Mouse (Mus musculus): ENCODE measurements around the gene Casz1. TPM values are rescaled to one million over a fixed set of nuclear protein-coding genes. Genes with fewer than 3 reads are reported as not detected.

Gene Casz1
- 46.4 and 120 TPM in 2 replicates for polyA plus RNA-seq (2012; rRNA removed)

- H3K27me3 ChIP-seq (ENCODE audit: control insufficient read depth, insufficient read depth, low read length), result peaks cover 2% of the 10 kb centered on the region; the same call in 1 of the 2 replicates
- H3K27ac ChIP-seq (ENCODE audit: insufficient read depth, low read depth, low read length), result peak within 1 kb of the TSS; percentile 86
- TF ChIP-seq CTCF (IDR thresholded peaks at IDR 0.05; ENCODE audit: extremely low read depth, insufficient read length, insufficient replicate concordance, low read depth, low read length) (no peak), POLR2A (IDR thresholded peaks at IDR 0.05; ENCODE audit: low read depth, low read length) (peak; percentile 83; the same call in 1 of the 2 replicates)
- under 1% methylated on average over 68 of the region's 68 CpGs for WGBS
- H3K36me3 ChIP-seq (ENCODE audit: control insufficient read depth, insufficient read depth, low read length), result no peaks in the 10 kb centered on the region
- peaks cover 3% of the 10 kb centered on the region for H3K4me1 ChIP-seq (ENCODE audit: control insufficient read depth, insufficient read depth, insufficient read length, low read length)
- peak within 1 kb of the TSS; percentile 77 for H3K4me3 ChIP-seq (ENCODE audit: low read depth, low read length)
Observed at GRCm38 (mm10) chr4:148804137-148804779, at the start of gene Casz1. Gene Casz1, plus strand, starts transcription at chr4:148804429.

- Histone ChIP-seq H3K36me3 (ENCODE audit: control insufficient read depth, insufficient read depth, low read length) (no peaks in the 10 kb centered on the region), H3K27ac (ENCODE audit: insufficient read depth, low read depth, low read length) (no peak overlapping the region), H3K27me3 (ENCODE audit: control insufficient read depth, insufficient read depth, low read length) (no peaks in the 10 kb centered on the region), H3K4me1 (ENCODE audit: control insufficient read depth, insufficient read depth, insufficient read length, low read length) (peaks cover 2% of the 10 kb centered on the region; the same call in 1 of the 2 replicates), H3K4me3 (ENCODE audit: low read depth, low read length) (no peak overlapping the region)
- TF ChIP-seq POLR2A (IDR thresholded peaks at IDR 0.05; ENCODE audit: low read depth, low read length), result no peak
- WGBS, result 23% methylated on average over 4 of the region's 4 CpGs
Observed at GRCm38 (mm10) chr4:148758863-148759262, 45.4 kb upstream of the Casz1 start.

GRCm38 (mm10) chr4:148760152-148760551 lies 44.1 kb upstream of the Casz1 start:
- Histone ChIP-seq H3K27me3 (ENCODE audit: control insufficient read depth, insufficient read depth, low read length) (no peaks in the 10 kb centered on the region), H3K4me1 (ENCODE audit: control insufficient read depth, insufficient read depth, insufficient read length, low read length) (no peaks in the 10 kb centered on the region), H3K27ac (ENCODE audit: insufficient read depth, low read depth, low read length) (no peak overlapping the region), H3K36me3 (ENCODE audit: control insufficient read depth, insufficient read depth, low read length) (no peaks in the 10 kb centered on the region), H3K4me3 (ENCODE audit: low read depth, low read length) (no peak overlapping the region)
- TF ChIP-seq CTCF (IDR thresholded peaks at IDR 0.05; ENCODE audit: extremely low read depth, insufficient read length, insufficient replicate concordance, low read depth, low read length) (no peak), POLR2A (IDR thresholded peaks at IDR 0.05; ENCODE audit: low read depth, low read length) (no peak)
- 80% methylated on average over 7 of the region's 7 CpGs for WGBS

DNA sequence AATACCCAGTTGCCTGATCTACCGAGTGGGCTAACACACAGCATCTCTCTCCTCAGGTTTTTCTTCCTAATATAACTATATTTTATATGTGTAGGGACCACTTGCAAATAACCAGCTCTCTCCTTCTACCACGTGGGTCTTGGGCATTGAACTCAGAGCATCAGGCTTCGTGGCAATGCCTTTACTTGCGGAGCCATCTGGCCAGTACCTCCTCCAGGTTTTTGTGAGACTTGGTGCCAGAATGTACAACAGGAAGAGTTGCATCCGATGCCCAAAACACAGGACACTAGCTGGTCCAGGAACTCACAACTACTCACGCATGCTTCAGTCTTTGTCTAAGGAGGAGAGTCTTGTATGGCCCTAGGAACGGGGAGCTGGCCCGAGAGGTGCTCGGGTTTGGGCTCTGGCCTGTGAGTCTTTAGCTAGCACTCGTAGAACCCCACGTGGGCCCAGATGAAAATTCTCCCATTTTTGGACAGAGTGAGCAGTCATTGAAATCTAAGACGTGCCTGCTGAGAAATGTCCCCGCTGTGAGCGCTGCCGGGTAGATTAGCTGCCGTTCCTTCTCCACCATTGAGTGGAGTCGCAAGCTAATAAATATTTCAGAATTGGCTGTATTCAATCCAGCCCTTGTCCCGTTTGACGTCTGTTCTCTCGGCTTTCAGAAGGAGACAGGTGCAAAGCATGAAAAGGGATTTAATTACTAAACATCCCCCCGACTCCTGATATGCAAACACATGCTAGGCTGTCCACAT lies 38.0 kb upstream of the Casz1 start:
- no peaks in the 10 kb centered on the region for H3K27me3 ChIP-seq (ENCODE audit: control insufficient read depth, insufficient read depth, low read length)
- WGBS, result 82% methylated on average over 21 of the region's 21 CpGs

DNA sequence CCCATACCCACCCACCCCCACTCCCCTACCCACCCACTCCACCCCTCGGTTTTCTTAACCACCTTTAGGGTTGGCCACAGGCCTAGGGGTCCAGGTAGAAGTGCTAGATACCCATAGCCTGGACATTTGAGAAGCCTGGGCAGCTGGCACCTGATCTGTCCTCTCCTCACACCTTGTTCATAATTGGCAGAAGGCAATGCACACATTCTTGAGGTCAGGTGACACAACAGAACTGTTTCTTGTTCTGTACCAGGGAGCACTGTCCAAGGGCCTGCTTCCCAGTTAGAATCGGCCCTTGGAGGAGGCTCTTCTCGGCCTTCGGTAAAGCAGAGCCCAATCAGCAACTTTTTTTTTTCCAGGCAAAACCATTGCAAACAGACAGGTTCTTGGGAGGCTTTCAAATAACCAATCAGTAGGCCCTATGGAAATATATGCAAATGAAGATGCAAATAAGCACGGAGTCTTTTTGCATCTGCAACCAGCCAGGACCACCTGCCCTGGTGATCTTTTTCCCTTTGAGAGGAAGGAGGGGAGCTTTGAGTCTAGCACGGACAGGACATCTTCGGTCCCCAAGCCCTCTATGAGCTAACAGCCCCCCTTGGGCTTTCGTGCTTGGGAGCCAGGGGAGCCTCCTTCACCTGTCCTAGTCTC lies 36.4 kb upstream of the Casz1 start:
- Histone ChIP-seq H3K27ac (ENCODE audit: insufficient read depth, low read depth, low read length) (no peak overlapping the region), H3K4me1 (ENCODE audit: control insufficient read depth, insufficient read depth, insufficient read length, low read length) (0 out of 2 replicates have a peak, but pooled peaks cover 2% of the 10 kb centered on the region), H3K27me3 (ENCODE audit: control insufficient read depth, insufficient read depth, low read length) (no peaks in the 10 kb centered on the region), H3K4me3 (ENCODE audit: low read depth, low read length) (no peak overlapping the region), H3K36me3 (ENCODE audit: control insufficient read depth, insufficient read depth, low read length) (no peaks in the 10 kb centered on the region)
- WGBS, result 65% methylated on average over 8 of the region's 8 CpGs
- TF ChIP-seq CTCF (IDR thresholded peaks at IDR 0.05; ENCODE audit: extremely low read depth, insufficient read length, insufficient replicate concordance, low read depth, low read length) (no peak), POLR2A (IDR thresholded peaks at IDR 0.05; ENCODE audit: low read depth, low read length) (no peak)

More for the DNA sequence above, 38.0 kb upstream of the Casz1 start:
- Histone ChIP-seq H3K4me1 (ENCODE audit: control insufficient read depth, insufficient read depth, insufficient read length, low read length) (no peaks in the 10 kb centered on the region), H3K27ac (ENCODE audit: insufficient read depth, low read depth, low read length) (no peak overlapping the region), H3K36me3 (ENCODE audit: control insufficient read depth, insufficient read depth, low read length) (no peaks in the 10 kb centered on the region), H3K4me3 (ENCODE audit: low read depth, low read length) (no peak overlapping the region)
- TF ChIP-seq CTCF (IDR thresholded peaks at IDR 0.05; ENCODE audit: extremely low read depth, insufficient read length, insufficient replicate concordance, low read depth, low read length) (no peak), POLR2A (IDR thresholded peaks at IDR 0.05; ENCODE audit: low read depth, low read length) (no peak)

GRCm38 (mm10) chr4:148768649-148769048 lies 35.6 kb upstream of the Casz1 start:
- H3K27ac ChIP-seq (ENCODE audit: insufficient read depth, low read depth, low read length), result no peak overlapping the region
- H3K4me1 ChIP-seq (ENCODE audit: control insufficient read depth, insufficient read depth, insufficient read length, low read length), result peaks cover 8% of the 10 kb centered on the region; the same call in 1 of the 2 replicates
- no peaks in the 10 kb centered on the region for H3K27me3 ChIP-seq (ENCODE audit: control insufficient read depth, insufficient read depth, low read length)
- H3K36me3 ChIP-seq (ENCODE audit: control insufficient read depth, insufficient read depth, low read length), result no peaks in the 10 kb centered on the region
- no peak overlapping the region for H3K4me3 ChIP-seq (ENCODE audit: low read depth, low read length)
- WGBS, result 73% methylated on average over 10 of the region's 10 CpGs
- TF ChIP-seq POLR2A (IDR thresholded peaks at IDR 0.05; ENCODE audit: low read depth, low read length), result no peak
- TF ChIP-seq CTCF (IDR thresholded peaks at IDR 0.05; ENCODE audit: extremely low read depth, insufficient read length, insufficient replicate concordance, low read depth, low read length), result no peak

Data from small intestine, adult 2 months (tissue).